Mouse (Mus musculus): ENCODE data around the gene Nptx1.

Gene Nptx1

DNA sequence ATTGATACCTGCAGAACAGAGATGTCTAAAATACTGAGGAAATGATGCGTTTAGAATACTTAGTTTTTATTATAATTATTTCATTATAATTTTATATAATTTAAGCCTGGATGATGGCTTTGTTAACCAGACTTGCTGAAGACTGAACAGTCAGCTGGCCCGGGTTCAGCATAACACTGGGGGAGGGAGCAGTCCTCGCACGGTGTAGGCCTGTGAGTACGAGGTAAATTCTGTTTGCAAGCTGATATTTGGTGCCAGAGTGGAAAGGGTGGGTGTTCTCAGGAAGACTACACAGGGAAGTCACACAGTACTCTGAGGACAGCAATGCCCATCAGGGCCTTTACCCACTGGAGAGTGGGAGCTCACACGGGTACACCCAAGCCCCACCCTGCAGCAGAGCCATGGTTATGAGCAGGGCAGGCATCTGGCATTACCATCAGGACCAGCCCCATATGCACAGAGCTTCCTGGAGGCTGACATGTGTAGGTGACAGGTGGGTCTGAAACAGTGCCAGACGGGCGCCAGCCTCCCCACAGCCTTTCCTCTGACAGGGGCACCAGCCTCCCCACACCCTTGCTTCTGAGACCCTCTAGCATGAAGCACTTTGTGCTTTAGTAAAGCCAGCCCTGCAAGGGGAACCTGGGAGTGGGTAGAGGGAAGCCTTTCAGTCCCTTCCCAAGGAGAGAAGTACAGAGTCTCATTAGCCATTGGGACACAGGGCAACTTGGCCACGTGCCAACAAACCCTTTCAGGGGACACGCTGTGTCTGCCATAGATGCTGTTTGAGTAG is 3.2 kb upstream of the Nptx1 start:
- DNase-seq = peak; percentile 65 to 70

DNA sequence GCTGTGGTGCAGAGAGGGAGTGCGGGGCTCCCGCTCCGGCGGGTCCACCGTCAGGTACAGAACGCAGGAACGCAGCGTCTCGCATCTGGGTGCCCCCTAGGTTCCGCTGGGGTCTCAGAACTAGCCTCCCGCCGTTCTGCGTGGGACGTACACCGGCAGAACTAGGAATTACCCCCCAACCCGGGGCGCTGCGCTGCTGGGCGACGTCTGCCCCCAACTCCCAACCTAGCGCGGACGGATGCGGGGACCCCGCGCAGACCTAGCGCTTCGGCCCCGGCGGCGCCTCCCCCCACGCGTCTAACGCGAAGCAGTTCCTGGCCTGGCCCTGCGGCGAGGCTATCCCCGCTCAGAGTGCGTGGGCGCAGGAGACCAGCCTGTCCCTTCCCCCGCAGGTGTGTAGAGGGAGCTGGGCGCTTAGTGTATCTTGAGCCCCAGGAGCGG is 1.8 kb upstream of the Nptx1 start:
- peak; percentile 57 to 61 for DNase-seq

DNA sequence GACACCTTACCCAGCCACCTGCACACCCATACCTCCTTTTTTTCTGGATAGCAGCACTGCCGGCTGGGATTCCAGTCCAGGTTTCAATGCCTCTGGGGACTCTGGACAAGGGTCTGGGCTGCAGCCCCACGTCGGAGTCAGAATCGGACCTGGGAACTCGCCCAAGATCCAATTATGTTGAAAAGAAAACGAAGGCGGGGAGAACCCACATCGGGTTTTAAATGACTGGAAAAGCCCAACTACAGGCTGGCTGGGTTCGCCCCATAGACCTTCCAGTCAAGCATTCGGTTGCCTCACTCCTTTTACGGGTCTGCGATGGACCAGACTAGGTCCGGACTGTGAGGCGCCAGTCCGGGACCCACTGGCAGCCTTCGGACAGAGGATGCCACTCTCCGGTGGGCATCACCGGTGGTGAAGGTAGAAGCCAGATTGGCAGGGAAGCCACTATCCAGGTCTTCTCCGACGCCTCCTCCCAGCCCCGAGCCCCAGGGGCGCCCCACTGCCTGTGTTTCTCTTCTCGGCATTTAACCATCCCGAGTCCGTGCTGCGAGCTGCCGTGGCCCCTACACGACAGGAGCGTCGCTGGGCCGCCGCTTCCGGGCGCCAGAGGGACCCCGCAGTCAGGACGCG is 1.3 kb upstream of the Nptx1 start:
- DNase-seq = peak; percentile 62 to 65

DNA sequence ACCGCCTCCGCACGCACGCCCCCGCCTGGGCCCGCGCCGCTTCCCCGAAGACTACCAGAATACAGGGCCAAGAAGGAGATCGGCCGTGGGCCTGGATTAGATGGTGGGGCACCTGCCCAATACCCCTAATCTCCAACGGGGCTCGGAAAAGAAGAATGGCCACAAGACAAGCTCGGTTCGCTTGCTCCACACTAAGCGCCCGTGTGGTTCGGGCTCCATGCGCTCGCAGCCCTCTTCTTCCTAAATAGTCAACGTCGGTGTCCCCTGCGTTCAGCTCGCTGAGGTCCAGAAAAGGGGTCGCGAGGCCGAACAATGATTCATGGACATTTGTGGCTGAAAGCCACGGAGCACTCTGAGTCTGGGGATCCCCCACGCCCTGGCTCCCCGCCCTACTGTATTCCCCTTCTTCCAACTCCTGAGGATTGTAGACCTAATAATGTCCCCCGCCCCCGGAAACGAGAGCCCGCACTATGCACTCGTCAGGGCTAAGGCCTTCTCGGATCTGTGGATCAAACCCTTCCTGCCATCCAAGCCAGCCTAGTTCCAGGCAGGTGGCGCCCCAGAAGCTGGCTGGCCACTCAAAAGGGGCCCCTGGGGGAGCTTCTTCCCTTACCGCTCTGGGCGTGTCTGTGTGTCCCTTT is 518 bp upstream of the Nptx1 start:
- peak; percentile 68 to 70 for DNase-seq

DNA sequence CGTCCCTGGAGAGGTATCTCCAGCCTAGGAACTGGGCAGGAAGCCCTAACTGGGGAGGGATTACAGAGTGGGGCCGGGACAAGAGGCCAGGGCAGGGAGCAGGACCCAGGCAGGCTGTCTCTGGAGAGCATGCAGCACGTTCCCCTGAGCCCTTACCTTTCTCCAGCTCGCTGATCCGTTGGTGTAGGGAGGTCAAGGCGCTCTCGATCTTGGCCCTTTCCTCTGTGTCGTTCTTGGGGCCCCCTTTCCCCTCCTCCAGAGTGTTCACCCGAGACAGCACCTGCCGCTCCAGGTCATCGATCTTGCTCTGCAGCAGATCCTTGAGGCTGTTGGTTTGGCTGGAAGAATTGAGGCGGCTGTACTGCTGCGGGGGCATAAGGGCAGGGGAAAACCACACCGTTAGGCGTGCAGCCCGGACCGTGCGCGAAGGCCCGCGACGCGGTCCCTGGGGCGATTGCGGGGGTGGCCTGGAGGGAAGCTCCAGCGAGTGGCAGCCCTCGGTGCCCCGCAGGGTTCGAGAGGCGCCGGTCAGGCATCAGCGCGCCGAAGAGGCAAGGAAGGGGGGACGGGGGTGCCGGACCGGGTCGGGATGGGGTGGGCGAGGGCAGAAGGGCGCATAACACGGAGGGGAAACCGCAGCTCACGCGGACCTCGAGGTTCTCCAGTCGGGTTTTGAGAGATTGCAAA is 914 bp downstream of the Nptx1 start:
- DNase-seq = peak; percentile 60 to 61

DNA sequence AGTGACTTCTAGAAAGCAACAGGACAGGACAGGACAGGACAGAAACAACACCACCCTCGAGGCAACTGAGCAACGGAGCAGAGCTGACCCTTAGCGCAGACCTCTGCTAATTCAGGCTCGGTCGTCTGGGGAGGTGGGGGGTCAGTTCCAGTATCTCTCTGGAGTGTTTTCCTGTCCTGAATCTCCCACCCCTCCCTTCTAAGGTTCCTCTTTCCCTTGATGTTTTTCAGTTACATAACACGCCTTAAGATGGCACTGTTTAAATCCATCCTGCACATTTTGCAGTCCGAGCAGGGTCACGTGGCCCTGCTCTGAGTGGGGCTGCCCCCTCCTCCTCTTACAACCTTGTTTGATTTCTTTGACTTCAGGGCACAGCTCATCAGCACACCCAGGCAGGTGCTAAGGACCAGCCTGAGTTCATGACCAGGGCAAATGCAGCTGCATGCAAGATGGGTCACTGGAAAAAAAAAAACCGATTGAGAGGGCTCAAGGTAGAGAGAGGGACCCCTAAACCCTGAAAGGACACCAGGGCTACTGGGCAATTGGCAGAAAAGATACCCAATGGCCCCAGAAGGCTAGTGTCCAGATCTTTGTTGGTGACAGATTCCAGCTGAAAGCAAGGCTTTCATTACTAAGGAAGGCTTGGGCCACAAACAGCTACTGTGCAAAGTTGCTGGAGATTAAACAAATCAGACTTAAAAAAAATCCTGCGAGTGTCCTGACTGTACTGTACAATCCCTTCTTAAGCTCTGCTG is 1.6 kb downstream of the Nptx1 start:
- peak; percentile 66 to 68 for DNase-seq

DNA sequence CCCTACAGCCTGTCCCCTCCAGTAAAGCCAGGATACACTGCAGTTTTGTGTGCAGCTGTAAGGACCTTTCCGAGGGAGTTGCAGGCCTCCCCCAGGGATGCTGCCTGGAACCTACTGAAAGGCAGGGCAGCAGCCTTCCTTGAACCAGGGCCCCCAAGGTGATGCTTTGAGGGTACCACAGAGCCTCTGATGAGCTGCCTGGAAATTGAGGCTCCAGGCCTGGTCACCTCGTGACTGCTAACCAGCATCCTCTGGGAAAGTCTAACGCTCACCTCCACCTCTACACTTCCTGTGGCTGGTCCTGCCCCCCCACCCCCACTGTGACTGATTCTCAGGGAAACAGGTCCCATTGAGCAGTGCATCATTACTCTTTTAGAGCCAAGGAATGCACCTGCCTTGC is 2.3 kb downstream of the Nptx1 start:
- no peak for DNase-seq

DNA sequence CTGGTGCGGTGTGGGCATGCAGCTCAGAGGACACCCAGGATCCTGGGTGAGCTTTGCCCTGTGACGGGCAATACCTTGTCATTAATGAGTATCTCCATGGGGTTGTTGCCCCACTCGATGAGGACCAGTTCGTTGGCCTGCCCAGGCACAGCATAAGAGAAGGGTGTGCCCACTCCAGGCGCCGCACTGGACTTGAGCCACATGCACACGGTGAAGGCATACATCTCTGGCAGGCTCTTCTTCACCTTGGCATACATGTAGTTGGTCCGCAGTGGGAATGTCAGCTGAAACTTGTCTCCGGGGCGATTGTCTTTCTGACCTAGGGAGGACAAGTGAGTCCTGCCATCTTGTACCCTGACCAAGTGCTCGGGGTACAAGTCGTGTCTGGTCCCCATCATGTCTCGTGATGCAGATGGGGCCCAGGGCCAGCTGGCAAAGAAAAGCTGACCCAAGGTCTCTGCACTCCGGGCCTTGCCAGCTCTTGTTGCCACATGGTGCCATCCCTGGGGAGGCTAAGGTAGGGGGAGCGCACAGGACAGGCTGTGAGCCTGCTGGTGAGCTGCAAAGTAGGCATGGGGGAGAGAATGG is 2.9 kb downstream of the Nptx1 start:
- DNase-seq = peak; percentile 69 to 80

DNA sequence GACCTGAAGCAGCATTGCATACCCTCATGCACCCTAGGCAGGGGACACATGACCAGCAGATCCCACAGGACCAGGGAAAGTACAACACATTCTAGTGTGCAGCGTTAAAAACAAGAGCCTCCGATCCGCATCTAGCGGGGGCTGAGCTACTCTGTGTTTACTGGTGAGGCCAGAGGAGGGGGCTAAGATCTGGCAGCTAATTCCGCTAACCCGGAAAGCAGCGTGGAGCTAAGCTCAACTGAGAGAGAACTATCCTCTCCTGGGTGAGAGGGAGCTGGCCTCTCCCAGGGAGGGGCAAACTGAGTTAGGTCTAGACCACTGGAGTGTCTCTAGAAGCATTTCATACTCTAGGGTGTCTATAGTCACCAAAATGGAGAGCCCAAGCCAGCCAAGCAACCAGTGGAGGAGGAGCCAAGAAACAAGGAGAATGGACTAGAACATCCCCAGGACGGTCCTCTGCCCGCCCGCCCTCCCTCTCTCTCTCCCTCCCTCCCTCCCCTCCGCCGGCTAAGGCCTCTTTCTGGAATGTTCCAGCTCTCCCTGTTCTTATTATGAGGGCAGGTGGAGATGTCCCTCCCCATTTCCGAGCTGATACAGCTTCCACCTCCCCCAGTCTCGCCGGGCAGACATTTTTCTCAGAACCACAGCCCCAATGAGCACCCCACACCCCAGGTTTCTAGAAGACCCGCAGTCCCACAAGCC is 3.6 kb downstream of the Nptx1 start:
- no peak for DNase-seq

DNA sequence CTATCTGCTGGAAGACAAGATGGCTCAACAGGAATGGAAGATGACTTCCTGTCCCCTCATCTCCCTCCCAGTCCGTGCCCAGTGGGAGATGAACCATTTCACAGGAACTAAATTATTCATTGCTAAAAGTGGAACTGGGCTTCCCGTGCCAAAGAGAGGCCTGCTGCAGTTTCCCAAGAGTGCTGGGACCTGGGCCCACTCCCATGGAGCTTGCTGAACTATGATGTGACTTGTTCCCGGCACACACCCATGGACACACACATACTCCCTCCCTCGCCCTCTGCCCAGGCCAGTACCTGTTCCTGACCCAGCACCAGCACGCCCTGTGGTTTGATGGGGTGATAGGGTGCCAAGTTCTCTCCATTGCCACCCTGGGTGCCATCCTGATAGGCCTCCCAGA is 4.7 kb downstream of the Nptx1 start:
- peak; percentile 59 to 77 for DNase-seq

DNA sequence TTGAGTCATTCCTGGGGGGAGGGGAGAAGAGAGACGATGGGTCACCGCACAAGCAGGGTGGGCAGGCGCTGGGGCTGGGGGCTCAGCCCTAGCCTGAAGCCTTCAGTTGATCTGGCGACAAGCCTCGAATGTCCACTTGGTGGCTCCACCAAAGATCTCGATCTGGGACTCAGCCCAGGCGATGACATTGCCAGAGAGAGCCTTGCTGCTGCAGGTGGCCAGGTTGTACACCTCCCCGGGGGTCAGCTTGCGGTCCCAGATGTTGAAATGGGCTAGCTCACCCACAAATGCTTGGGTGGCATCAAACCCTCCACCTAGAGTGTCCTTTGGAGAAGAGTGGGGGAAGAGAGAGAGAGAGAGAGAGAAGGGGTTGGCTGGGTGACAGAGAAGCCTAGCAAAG is 5.2 kb downstream of the Nptx1 start:
- peak; percentile 69 to 75 for DNase-seq

DNA sequence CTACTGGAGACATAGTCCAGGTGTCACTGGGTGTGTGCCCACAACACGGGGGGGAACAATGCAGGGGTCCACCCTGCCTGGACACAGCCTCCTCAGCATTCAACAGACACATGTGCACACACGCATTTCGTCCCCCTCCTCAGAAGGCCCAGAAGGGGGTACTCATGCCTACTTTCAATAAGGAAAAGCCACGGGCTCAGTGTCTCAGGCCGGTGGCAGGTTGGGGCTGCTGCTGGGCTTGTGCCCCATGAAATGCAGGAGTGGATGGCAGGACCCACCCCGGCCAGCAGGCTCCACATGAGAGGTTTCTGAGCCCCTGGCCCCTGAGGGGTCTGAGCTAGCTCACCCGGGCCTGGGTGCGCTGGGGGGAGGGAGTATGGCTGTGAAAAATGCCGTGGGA is 6.5 kb downstream of the Nptx1 start:
- DNase-seq = no peak

DNA sequence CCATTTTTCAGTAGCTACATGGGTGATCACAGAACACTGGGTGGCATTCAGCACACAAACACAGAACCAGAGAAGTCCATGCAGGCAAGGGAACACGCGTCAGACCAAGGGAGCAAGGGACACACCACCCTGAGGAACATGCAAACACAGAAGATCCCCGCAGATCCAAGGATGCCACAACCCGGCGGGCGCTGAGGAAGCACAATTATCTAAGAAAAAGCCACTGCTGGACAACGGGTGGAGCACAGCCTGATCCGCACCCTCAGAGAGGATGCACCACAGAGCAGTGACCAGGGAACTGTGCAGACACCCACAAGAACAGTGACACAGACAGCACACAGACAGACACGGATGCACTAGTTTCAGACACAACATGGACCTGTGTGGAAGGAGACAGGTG is 7.0 kb downstream of the Nptx1 start:
- no peak for DNase-seq

DNA sequence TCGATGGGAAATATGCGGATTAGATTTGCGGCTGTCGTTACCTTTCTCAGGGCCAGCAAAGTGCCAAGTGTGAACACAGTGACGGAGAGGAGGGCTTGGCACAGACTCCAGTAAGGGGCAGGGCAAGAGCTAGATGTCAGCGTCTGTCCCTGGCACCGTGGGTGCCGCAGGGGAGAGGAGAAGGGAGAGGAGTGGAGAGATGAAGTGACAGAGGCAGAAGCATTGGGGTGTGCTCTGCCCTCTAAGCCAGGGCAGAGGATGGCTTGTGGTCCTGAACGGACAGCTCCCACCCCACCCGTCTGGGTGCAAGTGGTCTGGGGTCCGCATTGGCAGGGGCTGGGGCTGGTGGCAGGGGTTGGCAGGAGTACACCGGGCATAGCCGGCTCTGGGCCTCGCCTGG is 7.6 kb downstream of the Nptx1 start:
- peak; percentile 77 to 78 for DNase-seq

DNA sequence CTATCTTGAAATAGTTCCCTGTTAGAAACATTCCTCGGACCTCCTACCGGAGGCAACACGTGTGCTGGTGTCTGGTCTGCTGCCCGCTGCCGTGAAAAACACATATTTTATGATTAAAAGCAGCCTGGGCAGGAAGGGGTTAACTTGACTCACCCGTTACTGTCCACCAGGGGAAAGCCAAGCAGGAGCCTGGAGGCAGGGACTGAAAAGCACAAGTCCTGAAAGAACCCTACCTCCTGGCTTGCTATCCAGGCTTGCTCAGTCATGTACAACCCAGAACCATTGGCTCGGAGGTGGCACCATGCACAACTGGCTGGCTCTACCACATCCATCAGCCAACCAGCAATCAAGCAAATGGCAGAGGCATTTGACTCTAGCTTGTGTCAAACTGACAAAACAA is 13.8 kb downstream of the Nptx1 start:
- no peak for DNase-seq

DNA sequence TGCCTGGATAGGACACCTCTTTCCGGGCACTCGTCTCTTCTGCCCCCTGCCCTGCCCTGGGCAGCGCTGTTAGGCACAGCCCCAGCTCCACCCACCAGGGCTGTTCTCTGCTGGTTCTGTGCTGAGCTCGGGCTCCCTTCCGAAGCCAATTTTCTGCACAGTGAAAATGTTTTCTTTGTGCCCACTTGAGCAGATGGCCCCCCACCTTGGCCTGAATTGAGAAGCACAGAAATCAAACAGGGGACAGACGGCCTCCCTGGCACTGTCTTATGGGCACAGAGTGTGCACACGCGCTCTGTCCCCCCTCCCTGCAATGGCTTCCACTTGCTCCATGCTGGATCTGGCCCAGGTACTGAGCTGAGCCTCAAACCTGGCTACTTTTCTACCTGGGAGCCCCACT is 15.1 kb downstream of the Nptx1 start:
- DNase-seq = peak; percentile 90 to 93

DNA sequence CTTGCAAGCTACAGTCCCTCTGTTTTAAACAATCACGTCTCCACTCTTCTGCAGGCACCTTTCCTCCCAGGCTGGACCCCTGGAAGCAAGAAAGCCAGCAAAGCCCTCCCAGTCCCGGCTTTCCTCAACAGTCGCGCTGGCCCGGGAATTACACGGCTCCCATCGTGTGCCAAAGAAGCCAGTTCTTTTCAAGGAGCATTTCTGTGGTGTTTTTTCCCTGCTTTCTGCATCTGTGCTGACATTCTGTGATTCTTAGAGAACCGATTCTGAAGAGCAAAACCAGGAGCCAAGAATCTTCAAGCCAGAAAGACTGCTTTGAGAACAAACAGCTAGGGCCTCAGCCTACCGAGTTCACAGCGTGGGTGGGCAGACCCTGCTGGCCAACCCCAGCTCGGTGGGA is 18.6 kb downstream of the Nptx1 start:
- no peak for DNase-seq

DNA sequence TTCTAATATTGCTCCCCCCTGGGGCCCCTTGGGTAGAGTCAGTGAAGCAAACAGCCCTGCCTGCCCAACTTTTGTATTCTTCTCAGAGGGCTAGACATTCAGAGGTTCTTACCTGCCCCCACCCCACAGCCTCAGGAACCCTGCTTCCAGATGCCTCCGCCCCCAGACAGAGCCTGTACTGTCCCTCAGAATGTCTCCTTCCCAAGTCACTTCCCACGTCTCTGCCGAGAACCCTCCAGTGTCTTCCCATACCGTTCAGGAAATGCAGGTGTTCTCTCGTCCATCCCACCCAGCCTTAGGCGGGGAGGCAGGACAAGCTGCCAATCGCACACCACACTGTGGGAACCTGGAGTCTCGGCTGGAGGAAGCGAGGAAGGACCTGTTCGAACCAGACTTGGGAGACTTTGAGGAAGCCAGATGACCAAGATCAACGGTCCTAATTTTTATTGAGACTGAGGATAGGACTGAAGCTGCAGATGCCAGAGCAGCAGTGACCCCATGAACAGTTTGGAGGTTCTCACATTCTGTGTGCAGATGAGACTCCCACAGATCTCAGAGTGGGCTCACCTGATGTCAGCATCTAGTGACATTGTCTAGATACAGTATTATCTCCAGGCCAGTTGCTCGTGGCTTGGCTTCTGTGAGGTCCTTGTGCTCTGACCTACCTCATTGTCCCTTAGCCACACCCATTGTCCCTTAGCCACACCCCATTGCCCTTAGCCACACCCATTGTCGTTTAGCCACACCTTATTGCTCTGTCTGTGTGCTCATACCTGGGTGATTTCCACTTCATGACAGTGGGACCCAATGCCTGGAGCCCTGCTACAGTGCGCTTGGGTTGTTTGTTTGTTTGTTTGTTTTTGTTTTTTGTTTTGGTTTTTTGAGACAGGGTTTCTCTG is 21.2 kb downstream of the Nptx1 start:
- no peak for DNase-seq

DNA sequence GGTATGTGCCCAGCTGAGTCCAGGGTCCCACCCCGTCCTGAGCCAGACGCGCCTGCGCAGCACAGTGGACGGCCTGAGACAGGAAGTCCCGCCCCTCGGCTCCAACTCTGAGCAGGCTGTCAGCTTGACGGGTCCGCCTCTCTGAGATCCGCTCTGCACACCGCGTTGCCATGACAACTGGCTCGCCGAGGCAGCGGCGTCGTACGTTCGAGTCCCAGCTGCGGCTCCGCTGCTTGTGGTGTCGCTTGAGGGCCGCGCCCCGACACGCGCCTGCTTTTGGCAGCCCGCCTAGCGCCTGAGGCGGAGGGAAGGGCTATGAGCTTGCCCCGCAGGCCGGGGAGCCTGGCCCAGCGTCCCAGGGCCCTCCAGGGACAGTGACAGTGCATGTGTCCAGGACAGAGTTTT is 23.0 kb downstream of the Nptx1 start:
- DNase-seq = peak; percentile 83 to 86

DNA sequence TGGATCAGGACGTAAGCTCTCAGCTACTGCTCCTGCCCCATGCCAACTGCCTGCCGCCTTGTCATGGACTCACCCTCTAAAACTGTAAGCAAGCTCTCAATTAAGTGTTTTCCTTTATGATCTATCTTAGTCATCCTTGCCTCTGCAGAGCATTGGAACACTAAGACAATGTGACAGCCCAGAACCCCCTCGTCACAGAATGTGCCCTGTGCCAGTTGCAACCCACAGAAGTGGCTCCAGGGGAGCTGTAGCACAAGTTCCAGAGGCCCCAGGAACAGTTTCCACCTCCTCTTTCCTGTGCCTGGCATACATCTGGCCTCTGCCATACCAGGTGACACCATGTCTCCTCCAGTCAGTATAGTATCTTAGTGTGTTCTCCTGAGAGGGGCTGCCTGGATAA is 24.2 kb downstream of the Nptx1 start:
- no peak for DNase-seq

DNA sequence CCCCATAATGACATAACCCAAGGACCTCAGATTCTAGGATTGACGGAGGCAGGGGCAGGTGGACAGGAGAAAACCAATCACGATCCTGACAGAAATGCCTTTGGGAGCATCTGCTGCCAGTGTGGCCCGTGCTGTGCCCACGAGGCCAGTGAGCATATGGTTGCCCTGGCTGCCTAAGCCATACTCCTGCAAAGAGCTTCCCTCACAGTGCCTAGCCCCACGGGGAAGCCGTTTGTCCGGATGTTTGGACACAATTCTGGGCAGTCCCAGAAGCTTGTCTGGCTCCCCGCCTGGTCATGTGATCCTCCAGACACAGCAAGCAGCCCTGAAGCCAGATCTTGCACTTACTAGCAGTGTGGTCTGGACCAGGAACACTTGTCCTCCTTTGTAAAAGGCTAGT is 24.8 kb downstream of the Nptx1 start:
- peak; percentile 99 for DNase-seq
